Mouse (Mus musculus): ENCODE results near the gene Rae1. TPM values are rescaled to one million over a fixed set of nuclear protein-coding genes. Genes with fewer than 3 reads are reported as not detected.

The Rae1 gene
- total RNA-seq, 1 experiment: 120 TPM

DNA sequence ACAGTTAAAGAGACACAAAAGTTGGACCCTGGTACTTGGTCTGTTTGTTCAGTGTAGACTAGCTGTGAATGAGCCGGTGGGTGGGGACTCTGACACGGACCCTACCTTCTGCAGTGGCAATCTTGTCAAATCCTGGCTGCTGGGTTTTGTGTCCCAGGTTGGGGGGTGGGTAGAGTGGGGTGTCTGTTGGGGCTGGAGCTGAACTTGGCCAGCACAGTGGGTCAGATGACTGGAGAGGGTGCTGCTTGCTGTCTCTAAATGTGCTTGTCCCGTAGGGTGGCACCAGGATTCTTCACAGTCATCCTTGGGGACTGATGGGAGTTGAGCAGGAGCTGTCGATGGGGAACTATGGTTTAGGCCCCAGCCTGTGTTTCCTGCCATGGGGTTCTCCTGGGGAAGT is 24.0 kb downstream of the Rae1 start:
- H3K9ac ChIP-seq (ENCODE audit: insufficient read depth, low read depth, low read length, poor library complexity, severe bottlenecking): no peak overlapping the region
- H3K27ac ChIP-seq (ENCODE audit: insufficient read depth, low read depth, low read length, poor library complexity, severe bottlenecking): no peak overlapping the region

DNA sequence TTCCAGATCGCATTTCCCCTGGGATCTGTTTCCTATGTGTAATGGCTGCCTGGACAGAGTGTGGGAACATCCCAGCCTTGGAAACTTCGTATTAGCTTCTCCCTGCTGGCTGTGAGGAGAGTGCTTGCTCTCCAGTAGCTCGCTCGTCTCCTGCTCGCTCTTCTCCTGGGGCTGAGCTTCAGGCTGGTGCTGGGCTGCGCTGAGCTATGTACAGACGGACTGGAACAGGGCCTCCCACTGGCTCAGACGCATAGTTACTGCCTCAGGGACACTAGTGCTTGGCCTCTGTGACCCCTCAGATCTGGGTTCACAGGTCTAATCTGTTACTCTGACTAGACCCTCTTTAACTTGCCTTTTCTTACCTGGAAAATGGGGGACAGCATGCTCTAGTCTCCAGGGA is 24.5 kb downstream of the Rae1 start:
- TF ChIP-seq ZC3H11A (IDR thresholded peaks at IDR 0.05; ENCODE audit: borderline replicate concordance, low read depth, low read length) (no peak), ZNF384 (IDR thresholded peaks at IDR 0.05; ENCODE audit: low read depth, low read length) (no peak), MAFK (IDR thresholded peaks at IDR 0.05; ENCODE audit: insufficient read depth, low read depth, low read length) (no peak)
- Histone ChIP-seq H3K27ac (ENCODE audit: insufficient read depth, low read depth, low read length, poor library complexity, severe bottlenecking) (no peak overlapping the region), H3K4me1 (ENCODE audit: control insufficient read depth in 2 of 2, insufficient read depth in 2 of 2, low read length in 2 of 2, poor library complexity in 1 of 2) (peaks cover 0 to 24% of the 10 kb centered on the region in 2 experiments; a peak in 3 of 4 replicates), H3K36me3 (ENCODE audit: control insufficient read depth, insufficient read depth, low read length, poor library complexity, severe bottlenecking) (peaks cover 59% of the 10 kb centered on the region), H3K9me3 (ENCODE audit: control insufficient read depth, insufficient read depth, low read depth, low read length) (no peaks in the 10 kb centered on the region), H3K9ac (ENCODE audit: insufficient read depth, low read depth, low read length, poor library complexity, severe bottlenecking) (no peak overlapping the region), H3K4me3 (ENCODE audit: insufficient read depth in 1 of 2, low read depth in 1 of 2, low read length in 2 of 2, poor library complexity in 1 of 2, severe bottlenecking in 1 of 2) (no peak overlapping the region)
- in situ Hi-C loops (cut with MboI; ENCODE audit: low sequenced_read_pairs in 2 of 2, unreplicated experiment in 2 of 2): no loop called here
- no peak for DNase-seq (ENCODE audit: low read depth, low spot score)

More for the DNA sequence above, 24.0 kb downstream of the Rae1 start:
- Histone ChIP-seq H3K4me3 (ENCODE audit: insufficient read depth in 1 of 2, low read depth in 1 of 2, low read length in 2 of 2, poor library complexity in 1 of 2, severe bottlenecking in 1 of 2) (no peak overlapping the region), H3K9me3 (ENCODE audit: control insufficient read depth, insufficient read depth, low read depth, low read length) (no peaks in the 10 kb centered on the region), H3K4me1 (ENCODE audit: control insufficient read depth in 2 of 2, insufficient read depth in 2 of 2, low read length in 2 of 2, poor library complexity in 1 of 2) (peaks cover 0 to 26% of the 10 kb centered on the region in 2 experiments; a peak in 3 of 4 replicates), H3K36me3 (ENCODE audit: control insufficient read depth, insufficient read depth, low read length, poor library complexity, severe bottlenecking) (peaks cover 55% of the 10 kb centered on the region)
- DNase-seq (ENCODE audit: low read depth, low spot score): no peak
- TF ChIP-seq MAFK (IDR thresholded peaks at IDR 0.05; ENCODE audit: insufficient read depth, low read depth, low read length) (no peak), HCFC1 (IDR thresholded peaks at IDR 0.05; ENCODE audit: borderline replicate concordance, insufficient read depth, low read length) (no peak), ZC3H11A (IDR thresholded peaks at IDR 0.05; ENCODE audit: borderline replicate concordance, low read depth, low read length) (no peak), CHD2 (IDR thresholded peaks at IDR 0.05; ENCODE audit: low read depth, low read length) (no peak), ZNF384 (IDR thresholded peaks at IDR 0.05; ENCODE audit: low read depth, low read length) (no peak)
- in situ Hi-C loops (cut with MboI; ENCODE audit: low sequenced_read_pairs in 2 of 2, unreplicated experiment in 2 of 2): no loop called here

DNA sequence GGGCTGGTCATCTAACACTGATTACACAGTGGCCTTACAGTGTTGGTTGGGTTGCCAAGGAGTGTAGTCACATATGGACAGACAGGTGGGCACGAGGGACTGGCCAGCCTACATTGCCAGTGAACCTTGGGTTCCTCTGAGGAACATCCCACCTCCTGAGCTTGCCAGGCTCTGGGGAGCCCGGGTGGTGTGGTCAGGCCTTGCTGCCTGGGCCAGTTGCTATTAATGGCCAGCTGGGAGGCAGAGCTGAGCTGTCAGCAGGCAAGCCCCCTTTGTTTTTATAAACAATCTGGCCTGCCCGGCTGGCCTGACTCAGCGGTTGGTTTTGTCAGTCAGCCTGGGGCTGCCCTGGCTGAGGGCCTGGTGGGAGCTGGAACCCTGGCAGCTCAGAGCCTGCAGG is 25.0 kb downstream of the Rae1 start:
- TF ChIP-seq CHD2 (IDR thresholded peaks at IDR 0.05; ENCODE audit: low read depth, low read length) (no peak), MAFK (IDR thresholded peaks at IDR 0.05; ENCODE audit: insufficient read depth, low read depth, low read length) (no peak), HCFC1 (IDR thresholded peaks at IDR 0.05; ENCODE audit: borderline replicate concordance, insufficient read depth, low read length) (no peak), ZC3H11A (IDR thresholded peaks at IDR 0.05; ENCODE audit: borderline replicate concordance, low read depth, low read length) (no peak), ZNF384 (IDR thresholded peaks at IDR 0.05; ENCODE audit: low read depth, low read length) (no peak)
- DNase-seq (ENCODE audit: low read depth, low spot score): no peak
- no peak overlapping the region for H3K4me3 ChIP-seq (ENCODE audit: insufficient read depth in 1 of 2, low read depth in 1 of 2, low read length in 2 of 2, poor library complexity in 1 of 2, severe bottlenecking in 1 of 2)
- H3K36me3 ChIP-seq (ENCODE audit: control insufficient read depth, insufficient read depth, low read length, poor library complexity, severe bottlenecking): peaks cover 61% of the 10 kb centered on the region
- H3K9ac ChIP-seq (ENCODE audit: insufficient read depth, low read depth, low read length, poor library complexity, severe bottlenecking): no peak overlapping the region
- H3K9me3 ChIP-seq (ENCODE audit: control insufficient read depth, insufficient read depth, low read depth, low read length): no peaks in the 10 kb centered on the region
- in situ Hi-C loops (cut with MboI; ENCODE audit: low sequenced_read_pairs in 2 of 2, unreplicated experiment in 2 of 2): no loop called here
- peaks cover 0 to 22% of the 10 kb centered on the region in 2 experiments; a peak in 3 of 4 replicates for H3K4me1 ChIP-seq (ENCODE audit: control insufficient read depth in 2 of 2, insufficient read depth in 2 of 2, low read length in 2 of 2, poor library complexity in 1 of 2)
- no peak overlapping the region for H3K27ac ChIP-seq (ENCODE audit: insufficient read depth, low read depth, low read length, poor library complexity, severe bottlenecking)

DNA sequence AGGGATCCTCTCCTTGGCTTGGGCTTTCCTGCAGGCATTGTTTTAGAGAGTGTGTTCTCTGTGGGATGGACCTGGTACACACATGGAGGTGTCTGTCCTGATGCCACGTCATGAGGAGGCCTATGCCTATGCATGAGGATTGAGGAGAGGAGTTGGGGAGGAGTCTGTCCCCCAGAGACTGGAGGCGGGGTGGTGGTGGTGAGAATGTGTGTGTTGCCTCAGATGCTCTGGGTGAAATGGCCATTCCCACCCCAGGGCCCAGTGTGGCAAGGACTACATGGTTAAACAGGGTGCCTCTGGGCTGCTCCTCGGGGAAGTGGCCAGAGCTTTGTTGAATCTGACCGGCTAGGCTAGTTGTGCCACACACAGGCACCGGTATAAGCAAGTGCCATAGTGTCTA is 26.4 kb downstream of the Rae1 start:
- DNase-seq (ENCODE audit: low read depth, low spot score): no peak
- no peak for TF ChIP-seq HCFC1 (IDR thresholded peaks at IDR 0.05; ENCODE audit: borderline replicate concordance, insufficient read depth, low read length)
- Histone ChIP-seq H3K9ac (ENCODE audit: insufficient read depth, low read depth, low read length, poor library complexity, severe bottlenecking) (no peak overlapping the region), H3K4me3 (ENCODE audit: insufficient read depth in 1 of 2, low read depth in 1 of 2, low read length in 2 of 2, poor library complexity in 1 of 2, severe bottlenecking in 1 of 2) (no peak overlapping the region), H3K27ac (ENCODE audit: insufficient read depth, low read depth, low read length, poor library complexity, severe bottlenecking) (no peak overlapping the region), H3K9me3 (ENCODE audit: control insufficient read depth, insufficient read depth, low read depth, low read length) (no peaks in the 10 kb centered on the region), H3K4me1 (ENCODE audit: control insufficient read depth in 2 of 2, insufficient read depth in 2 of 2, low read length in 2 of 2, poor library complexity in 1 of 2) (peaks cover 0 to 24% of the 10 kb centered on the region in 2 experiments; a peak in 2 of 4 replicates), H3K36me3 (ENCODE audit: control insufficient read depth, insufficient read depth, low read length, poor library complexity, severe bottlenecking) (peaks cover 74% of the 10 kb centered on the region)
- in situ Hi-C loops (cut with MboI; ENCODE audit: low sequenced_read_pairs in 2 of 2, unreplicated experiment in 2 of 2): no loop called here

DNA sequence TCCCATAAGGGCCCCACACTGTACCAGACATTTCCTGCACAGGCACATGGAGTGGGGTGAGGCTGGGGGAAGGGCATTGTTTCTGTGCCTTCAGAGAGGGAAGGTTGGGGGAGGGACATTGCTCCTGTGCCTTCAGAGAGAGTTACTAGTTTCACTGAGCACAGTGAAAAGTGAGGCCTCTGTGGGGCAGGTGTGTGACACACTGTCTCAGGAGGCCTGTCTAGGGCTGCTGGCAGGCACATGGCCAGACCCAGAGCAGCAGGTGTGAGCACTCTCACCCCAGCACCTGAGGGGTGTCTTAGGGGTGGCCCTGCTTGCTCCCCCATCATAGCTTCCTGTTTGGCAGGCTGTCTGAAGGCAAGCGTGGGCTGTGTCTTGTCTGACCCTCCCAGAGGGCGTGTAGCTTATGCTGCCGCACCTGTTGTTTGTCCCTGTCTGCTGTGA is 26.8 kb downstream of the Rae1 start:
- H3K36me3 ChIP-seq (ENCODE audit: control insufficient read depth, insufficient read depth, low read length, poor library complexity, severe bottlenecking): peaks cover 77% of the 10 kb centered on the region
- H3K9ac ChIP-seq (ENCODE audit: insufficient read depth, low read depth, low read length, poor library complexity, severe bottlenecking): no peak overlapping the region
- no peak overlapping the region for H3K27ac ChIP-seq (ENCODE audit: insufficient read depth, low read depth, low read length, poor library complexity, severe bottlenecking)
- in situ Hi-C loops (cut with MboI; ENCODE audit: low sequenced_read_pairs in 2 of 2, unreplicated experiment in 2 of 2): no loop called here
- no peaks in the 10 kb centered on the region for H3K9me3 ChIP-seq (ENCODE audit: control insufficient read depth, insufficient read depth, low read depth, low read length)
- TF ChIP-seq ZC3H11A (IDR thresholded peaks at IDR 0.05; ENCODE audit: borderline replicate concordance, low read depth, low read length): no peak
- TF ChIP-seq ZNF384 (IDR thresholded peaks at IDR 0.05; ENCODE audit: low read depth, low read length): no peak
- no peak for TF ChIP-seq CHD2 (IDR thresholded peaks at IDR 0.05; ENCODE audit: low read depth, low read length)
- no peak for TF ChIP-seq HCFC1 (IDR thresholded peaks at IDR 0.05; ENCODE audit: borderline replicate concordance, insufficient read depth, low read length)
- no peak for TF ChIP-seq MAFK (IDR thresholded peaks at IDR 0.05; ENCODE audit: insufficient read depth, low read depth, low read length)
- DNase-seq (ENCODE audit: low read depth, low spot score): no peak
- peaks cover 0 to 24% of the 10 kb centered on the region in 2 experiments; a peak in 2 of 4 replicates for H3K4me1 ChIP-seq (ENCODE audit: control insufficient read depth in 2 of 2, insufficient read depth in 2 of 2, low read length in 2 of 2, poor library complexity in 1 of 2)
- H3K4me3 ChIP-seq (ENCODE audit: insufficient read depth in 1 of 2, low read depth in 1 of 2, low read length in 2 of 2, poor library complexity in 1 of 2, severe bottlenecking in 1 of 2): no peak overlapping the region
